Mouse (Mus musculus) heart, postnatal 0 days (tissue): ENCODE data around the gene Ccdc62.

Experiments
- CTCF ChIP-seq: IDR thresholded peaks from 2 replicates; pipeline ENCODE4 v1.5.1; 2016; ENCODE audit warnings: antibody characterized with exemption, control low read depth, low read depth
- EP300 ChIP-seq: IDR thresholded peaks from 2 replicates; pipeline ENCODE4 v1.6.1; 2016; ENCODE audit warnings: antibody characterized with exemption, low read depth

- no peak for TF ChIP-seq CTCF
- TF ChIP-seq EP300, result no peak
These were observed 3.1 kb downstream of the Ccdc62 start for GRCm38 (mm10) chr5:123933556-123933955.
